Mouse (Mus musculus): Measurements from ENCODE around the gene Selenbp1. TPM values are rescaled to one million over a fixed set of nuclear protein-coding genes. Genes with fewer than 3 reads are reported as not detected.
A peak's percentile ranks its signal among the peaks of the same experiment; 100 is the strongest.
"Not testable (repeated sequence)": the region's sequence is repeated elsewhere in the genome, so short reads cannot be mapped to it uniquely, and the experiment has no call there.

Selenbp1 gene
- 14.7 and 28.8 TPM in 2 replicates for polyA plus RNA-seq (2012; ENCODE audit: insufficient read depth, low replicate concordance)

- TF ChIP-seq GATA1 (IDR thresholded peaks at IDR 0.05; ENCODE audit: borderline replicate concordance, low read length) = no peak
- no peak for TF ChIP-seq FLI1 (IDR thresholded peaks at IDR 0.05; ENCODE audit: low read length)
- Histone ChIP-seq H3K9me3 (no peaks in the 10 kb centered on the region), H3K27me3 (replicated peaks) (no peaks in the 10 kb centered on the region), H3K4me1 (peaks cover 33% of the 10 kb centered on the region), H3K36me3 (replicated peaks; ENCODE audit: low read length) (peaks cover 4% of the 10 kb centered on the region), H3K4me3 (replicated peaks) (peak within 1 kb of the TSS; percentile 90)
These were observed at the start of gene Selenbp1 for GRCm38 (mm10) chr3:94932809-94933564. Gene Selenbp1, plus strand, starts transcription at chr3:94933056.

DNA sequence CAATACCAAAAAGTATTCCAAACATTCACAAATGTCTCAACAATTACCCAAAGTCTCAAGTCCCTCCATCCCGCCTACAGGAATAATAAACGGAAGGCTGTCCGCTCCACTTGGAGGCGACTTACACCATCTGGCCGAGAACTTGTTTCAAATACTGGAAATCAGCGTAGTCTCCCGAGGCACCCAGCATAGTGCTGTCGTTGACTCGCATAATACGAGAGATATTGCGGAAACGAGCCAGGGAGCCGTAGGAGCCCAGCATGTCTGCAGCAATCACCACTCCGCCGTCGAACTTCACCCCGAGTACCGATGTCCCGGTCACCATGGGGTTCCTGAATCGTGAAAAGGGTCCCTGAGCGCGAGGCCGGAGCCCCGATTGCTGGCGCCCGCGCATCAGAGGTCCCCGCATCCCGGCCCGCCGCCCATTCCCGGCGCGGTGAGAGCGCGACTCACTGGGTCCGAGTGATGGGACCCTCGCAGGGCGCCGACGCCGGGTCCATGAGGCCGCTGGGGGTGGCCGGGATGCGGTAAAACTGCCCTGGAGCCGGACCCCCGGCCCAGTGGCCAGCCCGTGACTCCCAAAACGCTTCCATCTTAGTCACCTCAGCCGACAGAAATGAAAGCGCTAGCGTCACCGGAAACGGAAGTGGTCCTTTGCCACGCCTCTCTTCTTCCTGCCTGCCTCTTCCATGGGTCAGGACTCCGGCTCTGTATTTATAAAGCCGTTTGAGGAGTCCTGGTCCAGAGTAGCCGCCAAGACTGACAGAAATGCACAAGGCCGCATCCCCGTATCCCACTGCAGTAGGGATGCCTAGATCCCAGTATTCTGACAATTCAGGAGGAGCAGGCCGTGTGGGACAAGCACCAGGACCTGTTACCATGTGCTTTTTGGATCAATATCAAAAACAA lies 46.3 kb upstream of the Selenbp1 start, which contains the start of gene Psmb4:
TSS of gene Psmb4 (minus strand) at position 646 of the 909 bp plus-strand sequence.
- Histone ChIP-seq H3K27me3 (replicated peaks) (no peaks in the 10 kb centered on the region), H3K9me3 (no peaks in the 10 kb centered on the region), H3K4me3 (replicated peaks) (peak within 1 kb of the TSS; percentile 99), H3K36me3 (replicated peaks; ENCODE audit: low read length) (peaks cover 42% of the 10 kb centered on the region), H3K4me1 (peaks cover 37% of the 10 kb centered on the region)
- TF ChIP-seq FLI1 (IDR thresholded peaks at IDR 0.05; ENCODE audit: low read length) (peak; percentile 80), GATA1 (IDR thresholded peaks at IDR 0.05; ENCODE audit: borderline replicate concordance, low read length) (no peak)

GRCm38 (mm10) chr3:94888595-94888994 lies 44.3 kb upstream of the Selenbp1 start:
- peaks cover 21% of the 10 kb centered on the region for H3K36me3 ChIP-seq (replicated peaks; ENCODE audit: low read length)
- TF ChIP-seq GATA1 (IDR thresholded peaks at IDR 0.05; ENCODE audit: borderline replicate concordance, low read length) (no peak), FLI1 (IDR thresholded peaks at IDR 0.05; ENCODE audit: low read length) (no peak)
- no peaks in the 10 kb centered on the region for H3K9me3 ChIP-seq
- H3K4me1 ChIP-seq = peaks cover 37% of the 10 kb centered on the region
- H3K4me3 ChIP-seq (replicated peaks) = no peak overlapping the region
- no peaks in the 10 kb centered on the region for H3K27me3 ChIP-seq (replicated peaks)

- peaks cover under 1% of the 10 kb centered on the region; the same call in 1 of the 2 replicates for H3K4me1 ChIP-seq
- H3K4me3 ChIP-seq (replicated peaks) = no peak overlapping the region
- no peaks in the 10 kb centered on the region for H3K36me3 ChIP-seq (replicated peaks; ENCODE audit: low read length)
- peaks cover 9% of the 10 kb centered on the region for H3K27me3 ChIP-seq (replicated peaks)
- no peaks in the 10 kb centered on the region for H3K9me3 ChIP-seq
- TF ChIP-seq FLI1 (IDR thresholded peaks at IDR 0.05; ENCODE audit: low read length) (no peak), GATA1 (IDR thresholded peaks at IDR 0.05; ENCODE audit: borderline replicate concordance, low read length) (no peak)
These were observed 38.8 kb upstream of the Selenbp1 start for GRCm38 (mm10) chr3:94894076-94894475.

DNA sequence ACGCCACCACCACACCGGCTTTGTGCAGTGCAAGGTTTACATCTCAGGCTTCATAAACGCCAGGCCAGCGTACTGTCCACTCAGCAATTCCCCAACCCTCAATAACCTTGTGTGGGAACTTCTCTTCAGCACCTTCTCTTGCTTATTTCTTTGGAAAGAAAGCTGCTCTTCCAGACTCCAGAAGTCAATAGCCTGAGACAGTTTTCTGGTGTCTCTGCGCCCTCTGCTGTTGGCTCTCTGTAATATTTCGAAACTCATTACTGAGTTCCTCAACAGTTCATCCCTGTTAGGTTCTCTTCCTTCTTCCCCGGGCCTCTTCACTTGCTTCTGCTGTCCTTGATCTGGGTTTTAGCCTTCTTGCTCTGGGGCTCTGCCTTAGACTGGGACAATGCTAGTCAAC lies 30.1 kb upstream of the Selenbp1 start:
- Histone ChIP-seq H3K4me1 (peaks cover 13% of the 10 kb centered on the region), H3K27me3 (replicated peaks) (peaks cover 2% of the 10 kb centered on the region), H3K9me3 (no peaks in the 10 kb centered on the region), H3K36me3 (replicated peaks; ENCODE audit: low read length) (no peaks in the 10 kb centered on the region), H3K4me3 (replicated peaks) (peak overlapping the region; percentile 64)
- TF ChIP-seq GATA1 (IDR thresholded peaks at IDR 0.05; ENCODE audit: borderline replicate concordance, low read length) (no peak), FLI1 (IDR thresholded peaks at IDR 0.05; ENCODE audit: low read length) (no peak)

DNA sequence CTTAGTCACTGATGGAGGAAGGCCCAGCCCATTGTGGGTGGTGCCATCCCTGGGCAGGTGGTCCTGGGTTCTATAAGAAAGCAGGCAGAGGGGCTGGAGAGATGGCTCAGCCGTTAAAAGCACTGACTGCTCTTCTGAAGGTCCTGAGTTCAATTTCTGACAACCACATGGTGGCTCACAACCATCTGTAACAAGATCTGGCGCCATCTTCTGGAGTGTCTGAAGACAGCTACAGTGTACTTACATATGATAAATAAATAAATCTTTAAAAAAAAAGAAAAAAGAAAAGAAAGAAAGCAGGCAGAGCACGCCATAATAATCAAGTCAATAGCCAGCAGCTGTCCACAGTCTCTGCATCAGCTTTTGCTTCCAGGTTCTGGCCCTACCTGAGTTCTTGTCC lies 28.1 kb upstream of the Selenbp1 start:
- not testable (repeated sequence) for H3K36me3 ChIP-seq (replicated peaks; ENCODE audit: low read length); H3K4me3 ChIP-seq (replicated peaks); H3K9me3 ChIP-seq; H3K27me3 ChIP-seq (replicated peaks)
- peaks cover 13% of the 10 kb centered on the region for H3K4me1 ChIP-seq

DNA sequence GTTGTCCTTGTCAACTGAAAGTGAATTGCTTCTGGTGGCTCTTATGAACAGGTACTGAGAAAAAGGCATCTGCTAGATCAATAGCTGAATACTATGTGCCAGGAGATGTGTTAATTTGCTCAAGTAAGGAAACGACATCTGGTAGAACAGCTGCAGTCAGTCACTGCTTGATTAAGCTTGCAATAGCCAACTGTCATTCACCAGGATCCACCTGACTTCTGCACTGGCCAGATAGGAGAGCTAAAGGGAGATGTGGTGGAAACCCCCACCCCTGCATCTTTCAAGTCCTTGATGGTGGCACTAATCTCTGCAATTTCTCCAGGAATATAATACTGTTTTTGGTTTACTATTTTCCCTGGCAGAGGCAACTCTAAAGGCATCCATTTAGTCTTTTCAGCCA lies 26.4 kb upstream of the Selenbp1 start:
- Histone ChIP-seq H3K4me1 (peaks cover 13% of the 10 kb centered on the region), H3K27me3 (replicated peaks) (peaks cover 6% of the 10 kb centered on the region), H3K4me3 (replicated peaks) (no peak overlapping the region), H3K9me3 (no peaks in the 10 kb centered on the region), H3K36me3 (replicated peaks; ENCODE audit: low read length) (no peaks in the 10 kb centered on the region)
- TF ChIP-seq FLI1 (IDR thresholded peaks at IDR 0.05; ENCODE audit: low read length) = no peak
- no peak for TF ChIP-seq GATA1 (IDR thresholded peaks at IDR 0.05; ENCODE audit: borderline replicate concordance, low read length)

- H3K9me3 ChIP-seq = no peaks in the 10 kb centered on the region
- H3K27me3 ChIP-seq (replicated peaks) = peaks cover 22% of the 10 kb centered on the region
- H3K4me1 ChIP-seq = peaks cover 19% of the 10 kb centered on the region
- H3K4me3 ChIP-seq (replicated peaks) = no peak overlapping the region
- H3K36me3 ChIP-seq (replicated peaks; ENCODE audit: low read length) = no peaks in the 10 kb centered on the region
- TF ChIP-seq GATA1 (IDR thresholded peaks at IDR 0.05; ENCODE audit: borderline replicate concordance, low read length) (no peak), FLI1 (IDR thresholded peaks at IDR 0.05; ENCODE audit: low read length) (no peak)
These were observed 21.7 kb upstream of the Selenbp1 start for GRCm38 (mm10) chr3:94911050-94911693.

- H3K27me3 ChIP-seq (replicated peaks) = peaks cover 31% of the 10 kb centered on the region
- no peaks in the 10 kb centered on the region for H3K36me3 ChIP-seq (replicated peaks; ENCODE audit: low read length)
- H3K4me3 ChIP-seq (replicated peaks) = no peak overlapping the region
- H3K4me1 ChIP-seq = peaks cover 27% of the 10 kb centered on the region
- no peaks in the 10 kb centered on the region for H3K9me3 ChIP-seq
- TF ChIP-seq FLI1 (IDR thresholded peaks at IDR 0.05; ENCODE audit: low read length) (no peak), GATA1 (IDR thresholded peaks at IDR 0.05; ENCODE audit: borderline replicate concordance, low read length) (no peak)
These were observed 19.1 kb upstream of the Selenbp1 start for GRCm38 (mm10) chr3:94913801-94914200.

All from megakaryocyte, embryonic 14.5 days (primary cell).